Mouse (Mus musculus): ENCODE results near the gene Samd15. TPM values are rescaled to one million over a fixed set of nuclear protein-coding genes. Genes with fewer than 3 reads are reported as not detected.
"Not testable (repeated sequence)": the region's sequence is repeated elsewhere in the genome, so short reads cannot be mapped to it uniquely, and the experiment has no call there.

Samd15 gene
- polyA plus RNA-seq, 1 experiment from 2014 or later: 1.4 TPM

GRCm38 (mm10) chr12:87199973-87200586 is 557 bp downstream of the Samd15 start, which contains the start of gene Tmed8:
Tmed8 (minus strand) TSS chr12:87200454.
- H3K4me2 ChIP-seq (replicated peaks; ENCODE audit: low read depth, low read length): peak within 1 kb of the TSS; percentile 92
- H3K4me1 ChIP-seq (ENCODE audit: insufficient read depth, low read depth, low read length): 0 out of 2 replicates have a peak, but pooled peaks cover 4% of the 10 kb centered on the region
- TF ChIP-seq CTCF (IDR thresholded peaks at IDR 0.05) (no peak), EP300 (IDR thresholded peaks at IDR 0.05) (no peak)
- DNase-seq (ENCODE audit: low spot score) (peak; percentile 87), ATAC-seq (peak; percentile 96)
- H3K27me3 ChIP-seq (replicated peaks; ENCODE audit: insufficient read depth, low read length): no peaks in the 10 kb centered on the region
- H3K36me3 ChIP-seq (ENCODE audit: insufficient read depth, low read length): no peaks in the 10 kb centered on the region
- no peaks in the 10 kb centered on the region for H3K9me3 ChIP-seq (ENCODE audit: low read length)
- peak within 1 kb of the TSS; percentile 80 for H3K9ac ChIP-seq (replicated peaks; ENCODE audit: low read depth)
- H3K27ac ChIP-seq (ENCODE audit: low read length): no peak within 1 kb of the TSS
- WGBS: 0% methylated on average over 36 of the region's 70 CpGs
- H3K4me3 ChIP-seq (ENCODE audit: low read depth, low read length): peak within 1 kb of the TSS; percentile 90

- no peak for TF ChIP-seq EP300 (IDR thresholded peaks at IDR 0.05)
- no peak for TF ChIP-seq CTCF (IDR thresholded peaks at IDR 0.05)
- Histone ChIP-seq H3K4me1 (ENCODE audit: insufficient read depth, low read depth, low read length) (0 out of 2 replicates have a peak, but pooled peaks cover 4% of the 10 kb centered on the region), H3K27me3 (replicated peaks; ENCODE audit: insufficient read depth, low read length) (no peaks in the 10 kb centered on the region), H3K9me3 (ENCODE audit: low read length) (no peaks in the 10 kb centered on the region), H3K9ac (replicated peaks; ENCODE audit: low read depth) (no peak overlapping the region), H3K4me2 (replicated peaks; ENCODE audit: low read depth, low read length) (no peak overlapping the region), H3K27ac (ENCODE audit: low read length) (no peak overlapping the region), H3K36me3 (ENCODE audit: insufficient read depth, low read length) (no peaks in the 10 kb centered on the region), H3K4me3 (ENCODE audit: low read depth, low read length) (no peak overlapping the region)
- ATAC-seq (no peak), DNase-seq (ENCODE audit: low spot score) (no peak)
- WGBS: 63% methylated on average over 5 of the region's 5 CpGs
These were observed 2.2 kb downstream of the Samd15 start for GRCm38 (mm10) chr12:87201694-87202093.

GRCm38 (mm10) chr12:87205789-87206188 is 6.3 kb downstream of the Samd15 start:
- H3K27me3 ChIP-seq (replicated peaks; ENCODE audit: insufficient read depth, low read length); H3K4me2 ChIP-seq (replicated peaks; ENCODE audit: low read depth, low read length); H3K36me3 ChIP-seq (ENCODE audit: insufficient read depth, low read length); H3K4me1 ChIP-seq (ENCODE audit: insufficient read depth, low read depth, low read length); H3K4me3 ChIP-seq (ENCODE audit: low read depth, low read length); H3K9me3 ChIP-seq (ENCODE audit: low read length); H3K27ac ChIP-seq (ENCODE audit: low read length); DNase-seq (ENCODE audit: low spot score); ATAC-seq; H3K9ac ChIP-seq (replicated peaks; ENCODE audit: low read depth): not testable (repeated sequence)
- WGBS: 90% methylated on average over 5 of the region's 5 CpGs

GRCm38 (mm10) chr12:87212844-87213606 is 13.5 kb downstream of the Samd15 start:
- Histone ChIP-seq H3K4me3 (ENCODE audit: low read depth, low read length) (no peak overlapping the region), H3K27ac (ENCODE audit: low read length) (no peak overlapping the region), H3K4me1 (ENCODE audit: insufficient read depth, low read depth, low read length) (no peaks in the 10 kb centered on the region), H3K9me3 (ENCODE audit: low read length) (no peaks in the 10 kb centered on the region), H3K27me3 (replicated peaks; ENCODE audit: insufficient read depth, low read length) (no peaks in the 10 kb centered on the region), H3K9ac (replicated peaks; ENCODE audit: low read depth) (no peak overlapping the region), H3K36me3 (ENCODE audit: insufficient read depth, low read length) (no peaks in the 10 kb centered on the region), H3K4me2 (replicated peaks; ENCODE audit: low read depth, low read length) (no peak overlapping the region)
- WGBS: 50% methylated on average over 2 of the region's 2 CpGs
- DNase-seq (ENCODE audit: low spot score): no peak
- no peak for ATAC-seq
- TF ChIP-seq CTCF (IDR thresholded peaks at IDR 0.05): no peak
- no peak for TF ChIP-seq EP300 (IDR thresholded peaks at IDR 0.05)

- 66% methylated on average over 2 of the region's 2 CpGs for WGBS
- H3K4me2 ChIP-seq (replicated peaks; ENCODE audit: low read depth, low read length): no peak overlapping the region
- H3K27ac ChIP-seq (ENCODE audit: low read length): no peak overlapping the region
- no peak for DNase-seq (ENCODE audit: low spot score)
- H3K4me1 ChIP-seq (ENCODE audit: insufficient read depth, low read depth, low read length): no peaks in the 10 kb centered on the region
- no peaks in the 10 kb centered on the region for H3K27me3 ChIP-seq (replicated peaks; ENCODE audit: insufficient read depth, low read length)
- no peak overlapping the region for H3K9ac ChIP-seq (replicated peaks; ENCODE audit: low read depth)
- no peak for ATAC-seq
- TF ChIP-seq CTCF (IDR thresholded peaks at IDR 0.05) (no peak), EP300 (IDR thresholded peaks at IDR 0.05) (no peak)
- no peaks in the 10 kb centered on the region for H3K9me3 ChIP-seq (ENCODE audit: low read length)
- no peak overlapping the region for H3K4me3 ChIP-seq (ENCODE audit: low read depth, low read length)
- no peaks in the 10 kb centered on the region for H3K36me3 ChIP-seq (ENCODE audit: insufficient read depth, low read length)
These were observed 16.5 kb downstream of the Samd15 start for GRCm38 (mm10) chr12:87216053-87216452.

- ATAC-seq (no peak), DNase-seq (ENCODE audit: low spot score) (no peak)
- no peak overlapping the region for H3K9ac ChIP-seq (replicated peaks; ENCODE audit: low read depth)
- TF ChIP-seq CTCF (IDR thresholded peaks at IDR 0.05): no peak
- no peak for TF ChIP-seq EP300 (IDR thresholded peaks at IDR 0.05)
- H3K4me1 ChIP-seq (ENCODE audit: insufficient read depth, low read depth, low read length): no peaks in the 10 kb centered on the region
- H3K4me2 ChIP-seq (replicated peaks; ENCODE audit: low read depth, low read length): no peak overlapping the region
- H3K4me3 ChIP-seq (ENCODE audit: low read depth, low read length): no peak overlapping the region
- H3K27ac ChIP-seq (ENCODE audit: low read length): no peak overlapping the region
- no peaks in the 10 kb centered on the region for H3K9me3 ChIP-seq (ENCODE audit: low read length)
- no peaks in the 10 kb centered on the region for H3K27me3 ChIP-seq (replicated peaks; ENCODE audit: insufficient read depth, low read length)
- no peaks in the 10 kb centered on the region for H3K36me3 ChIP-seq (ENCODE audit: insufficient read depth, low read length)
These were observed 18.1 kb downstream of the Samd15 start for GRCm38 (mm10) chr12:87217596-87217995.

Measured in lung, postnatal 0 days (tissue).